Mouse (Mus musculus) CD4-positive naive resting alpha-beta T cell, adult 76 days (primary cell): ENCODE measurements around the gene Gm5800. TPM values are rescaled to one million over a fixed set of nuclear protein-coding genes. Genes with fewer than 3 reads are reported as not detected.

ENCODE experiments used
- total RNA-seq: library from RNA; stranded (reverse); gene quantifications from one replicate; pipeline ENCODE4 v1.2.4, GENCODE M21; 2023

Gm5800 gene
- total RNA-seq: not detected

GRCm38 (mm10) chr14:51717083-51717482, at the start of gene Gm5800:
Gene Gm5800, minus strand, starts transcription at chr14:51717183.

GRCm38 (mm10) chr14:51695368-51695767, 21.6 kb downstream of the Gm5800 start, which contains the start of gene Gm17079:
Gene Gm17079, minus strand, starts transcription at chr14:51695468.

Other genes with a start within 250 kb of the Gm5800 start
- gene Gm5622, start 164.4 kb downstream of the Gm5800 start, total RNA-seq: not detected
- gene Gm17175, start 143.1 kb downstream of the Gm5800 start, total RNA-seq: not detected
- gene Gm17174, start 125.0 kb downstream of the Gm5800 start, total RNA-seq: not detected
- not detected for gene Gm17078, start 105.9 kb downstream of the Gm5800 start, total RNA-seq
- gene Gm4181, start 81.5 kb downstream of the Gm5800 start, total RNA-seq: not detected
- gene Gm17079, start 21.7 kb downstream of the Gm5800 start, total RNA-seq: not detected
- gene Ang4, start 56.4 kb upstream of the Gm5800 start, total RNA-seq: not detected
- not detected for gene AY358078, start 82.9 kb upstream of the Gm5800 start, total RNA-seq
- not detected for gene Ear6, start 136.5 kb upstream of the Gm5800 start, total RNA-seq
- 51.4 TPM for gene Mettl17, start 167.7 kb upstream of the Gm5800 start, total RNA-seq
- 0.67 TPM for gene Slc39a2, start 175.7 kb upstream of the Gm5800 start, total RNA-seq
- gene Ndrg2, start 197.0 kb upstream of the Gm5800 start, total RNA-seq: 12.7 TPM
- gene Tppp2, start 201.2 kb upstream of the Gm5800 start, total RNA-seq: not detected
- not detected for gene Rnase13, start 205.6 kb upstream of the Gm5800 start, total RNA-seq